Mouse (Mus musculus) heart, adult 2 months (tissue): Measurements from ENCODE around the gene Pold4.

Experiments used
- CTCF ChIP-seq: fragments of 200-600 bp; IDR thresholded peaks from 2 replicates; pipeline ENCODE4 v1.8.1; 2022; ENCODE audit warnings: antibody characterized with exemption, mild to moderate bottlenecking, moderate library complexity
- EP300 ChIP-seq: fragments of 200-500 bp; IDR thresholded peaks from 2 replicates; pipeline ENCODE4 v1.6.1; 2011; ENCODE audit warnings: low read depth, low read length, control low read depth; ENCODE audit not compliant: insufficient read depth
- POLR2A ChIP-seq: fragments of 200-500 bp; IDR thresholded peaks from 2 replicates; pipeline ENCODE4 v1.6.1; 2011; ENCODE audit warnings: mild to moderate bottlenecking, low read depth, low read length, control low read depth; ENCODE audit not compliant: insufficient read depth

DNA sequence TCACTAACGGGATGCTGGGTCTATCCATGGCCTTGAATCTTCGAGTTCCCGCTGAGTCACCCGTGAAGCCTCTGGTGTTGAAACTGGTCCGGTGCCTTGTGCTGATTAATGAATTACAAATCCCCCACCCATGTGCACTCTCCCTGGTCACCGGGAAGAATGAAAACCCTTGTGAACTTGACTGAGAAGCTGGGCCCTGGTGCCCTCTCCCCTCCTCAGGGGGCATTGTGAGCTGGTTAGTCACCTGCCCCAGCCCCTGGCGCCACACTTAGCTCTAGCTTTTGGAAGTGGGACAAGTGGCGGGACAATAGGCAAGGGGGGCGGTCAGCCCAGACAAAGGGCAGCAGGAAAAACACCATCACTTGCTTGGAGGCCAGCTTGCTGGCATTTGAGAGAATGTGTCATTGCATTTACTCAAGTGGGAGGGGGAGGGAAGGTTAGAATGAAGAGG is 18.1 kb upstream of the Pold4 start:
- no peak for TF ChIP-seq EP300
- no peak for TF ChIP-seq CTCF
- no peak for TF ChIP-seq POLR2A
